Mouse (Mus musculus): ENCODE results near the gene Tlx3. TPM values are rescaled to one million over a fixed set of nuclear protein-coding genes. Genes with fewer than 3 reads are reported as not detected.
A peak's percentile ranks its signal among the peaks of the same experiment; 100 is the strongest.

Gene Tlx3
- total RNA-seq (2021): not detected
- long read RNA-seq, experiment 1: 0 reads
- long read RNA-seq, experiment 2: 0 reads

DNA sequence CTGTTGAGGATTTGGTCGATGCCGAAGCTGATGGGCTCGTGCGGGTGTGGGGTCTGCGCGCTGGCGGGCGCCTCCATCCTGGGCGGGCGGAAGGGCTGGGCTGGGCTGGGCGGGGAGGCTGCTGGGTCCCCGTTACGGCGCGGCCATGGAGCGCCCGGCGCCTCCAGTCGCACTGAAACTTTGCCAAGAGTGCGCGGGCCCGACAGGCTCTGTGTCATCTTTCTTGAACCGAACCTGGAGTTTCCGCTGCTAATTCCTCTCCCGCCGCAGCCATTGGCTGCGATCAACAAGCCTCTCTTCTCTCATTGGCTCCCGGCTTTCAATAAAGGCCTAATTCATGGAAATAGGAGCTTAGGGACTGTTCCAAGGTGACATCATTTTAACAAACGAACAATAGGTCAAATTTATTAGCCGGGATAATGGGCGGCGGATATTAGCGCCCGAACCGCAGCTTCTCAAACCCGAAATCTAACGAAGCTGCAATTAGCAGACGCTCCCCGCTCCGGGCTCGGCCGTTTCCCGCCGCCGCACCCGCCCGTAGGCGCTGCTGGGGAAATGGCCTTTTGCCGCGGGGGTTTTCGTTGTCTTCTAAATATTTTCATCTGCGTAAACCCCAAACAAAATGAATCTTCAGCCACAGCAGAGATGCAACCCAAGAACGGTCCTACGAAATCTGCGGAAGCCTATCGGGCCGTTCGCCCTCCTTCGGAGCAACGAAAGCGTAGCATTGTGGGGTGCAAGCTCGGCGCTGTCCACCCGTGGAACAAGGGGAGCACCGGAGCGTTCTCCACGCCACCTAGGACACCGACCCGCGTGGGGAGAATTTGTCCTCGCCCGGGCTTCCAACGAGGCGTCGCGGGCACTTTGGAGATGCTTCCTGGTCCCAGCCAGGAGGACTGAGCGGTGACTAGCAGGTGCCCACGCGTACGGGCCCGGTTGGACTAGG is at the start of gene Tlx3:
Gene Tlx3, minus strand, starts transcription at position 207 of the 946 bp plus-strand sequence.
- DNase-seq: no peak

DNA sequence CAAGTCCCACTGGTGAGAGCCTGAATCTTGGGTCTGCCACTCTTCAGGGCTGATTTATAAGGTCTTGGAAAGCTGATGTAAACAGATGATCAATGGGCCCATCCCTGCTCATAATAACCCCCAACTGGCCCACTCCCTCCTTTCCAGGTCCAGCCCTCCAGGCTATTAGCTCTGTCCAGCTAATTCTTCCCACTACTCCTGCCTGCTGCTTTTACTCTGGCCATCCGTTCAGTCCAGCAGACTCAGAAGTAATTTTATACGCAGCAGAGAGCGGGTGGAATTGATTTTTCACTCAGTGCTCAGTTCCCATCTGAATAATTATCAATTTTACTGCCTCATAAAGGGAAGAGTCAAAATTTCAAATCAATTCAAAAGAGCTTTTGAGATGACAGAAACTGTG is 36.9 kb upstream of the Tlx3 start:
- DNase-seq: no peak

DNA sequence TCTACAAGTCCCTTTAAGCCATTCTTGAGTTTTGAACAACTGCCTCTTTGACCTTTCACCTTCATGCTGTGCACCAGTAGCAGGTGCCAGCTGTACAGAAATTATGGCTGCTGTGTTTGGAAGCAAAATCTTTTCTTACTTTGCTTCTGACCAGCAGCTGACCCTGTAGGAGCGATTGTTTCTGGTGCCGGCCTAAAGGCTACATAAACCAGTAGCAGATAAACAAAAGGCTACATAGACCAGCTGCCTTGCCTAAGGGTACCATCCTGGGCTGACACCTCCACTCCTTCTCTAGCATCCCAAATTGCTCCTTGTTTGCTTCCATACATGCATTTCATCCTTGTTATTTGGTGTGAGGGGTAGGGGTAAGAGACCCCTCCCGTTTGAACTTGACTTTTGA is 30.7 kb upstream of the Tlx3 start:
- DNase-seq: no peak

DNA sequence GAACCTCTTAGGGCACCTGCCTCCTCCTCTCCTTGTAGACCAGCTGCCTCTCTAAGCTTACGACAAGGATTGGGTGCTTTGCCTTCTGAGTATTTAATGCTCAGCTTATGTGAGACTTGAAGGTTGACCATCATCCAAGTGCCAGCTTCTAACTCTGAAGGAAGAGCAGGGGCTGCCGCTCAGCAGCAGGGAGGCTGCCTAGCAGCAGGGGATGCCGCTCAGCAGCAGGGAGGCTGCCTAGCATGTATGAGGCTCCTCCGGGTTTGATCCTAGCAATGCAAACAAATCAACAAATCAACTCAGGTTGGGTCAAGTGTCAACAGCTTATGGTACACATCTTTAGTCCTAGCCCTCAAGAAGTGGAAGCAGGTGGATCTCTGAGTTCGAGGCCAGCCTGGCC is 28.7 kb upstream of the Tlx3 start:
- no peak for DNase-seq

DNA sequence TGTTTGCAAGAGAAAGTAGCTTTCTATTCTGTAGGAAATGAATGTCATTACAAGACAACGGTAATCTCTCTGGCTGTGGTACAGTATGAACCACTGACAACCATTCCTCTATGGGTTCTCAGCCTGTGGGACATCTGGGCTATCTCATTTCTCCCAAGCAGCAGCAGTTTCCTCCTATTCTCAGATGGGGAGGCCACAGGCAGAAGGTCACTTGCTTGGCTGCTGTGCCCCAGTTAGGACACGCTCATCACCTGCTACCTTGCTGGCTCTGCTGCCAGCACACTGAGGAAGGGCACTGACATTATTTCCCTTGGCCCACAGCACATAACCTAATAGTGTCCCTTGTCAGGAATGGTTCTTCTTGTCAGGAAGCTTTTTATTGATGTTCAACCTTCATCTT is 24.8 kb upstream of the Tlx3 start:
- DNase-seq: no peak

DNA sequence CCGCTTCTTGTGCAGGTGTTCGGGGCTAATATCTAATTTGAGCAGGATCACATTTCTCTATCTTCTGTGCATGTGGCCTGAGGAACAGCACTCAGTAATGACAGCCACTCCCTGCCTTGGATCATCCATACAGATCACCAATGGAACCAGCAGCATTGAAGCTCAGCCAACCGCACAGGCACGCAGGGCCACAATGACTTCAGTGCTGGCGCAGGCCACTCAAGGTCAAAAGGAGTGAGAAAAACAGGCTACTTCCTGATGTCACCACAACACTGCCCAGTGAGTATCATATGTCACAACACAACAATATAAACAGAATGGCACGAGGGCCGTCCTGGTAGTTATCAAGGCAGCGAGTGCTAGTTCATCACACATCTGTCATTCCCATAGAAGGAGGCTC is 23.1 kb upstream of the Tlx3 start:
- no peak for DNase-seq

DNA sequence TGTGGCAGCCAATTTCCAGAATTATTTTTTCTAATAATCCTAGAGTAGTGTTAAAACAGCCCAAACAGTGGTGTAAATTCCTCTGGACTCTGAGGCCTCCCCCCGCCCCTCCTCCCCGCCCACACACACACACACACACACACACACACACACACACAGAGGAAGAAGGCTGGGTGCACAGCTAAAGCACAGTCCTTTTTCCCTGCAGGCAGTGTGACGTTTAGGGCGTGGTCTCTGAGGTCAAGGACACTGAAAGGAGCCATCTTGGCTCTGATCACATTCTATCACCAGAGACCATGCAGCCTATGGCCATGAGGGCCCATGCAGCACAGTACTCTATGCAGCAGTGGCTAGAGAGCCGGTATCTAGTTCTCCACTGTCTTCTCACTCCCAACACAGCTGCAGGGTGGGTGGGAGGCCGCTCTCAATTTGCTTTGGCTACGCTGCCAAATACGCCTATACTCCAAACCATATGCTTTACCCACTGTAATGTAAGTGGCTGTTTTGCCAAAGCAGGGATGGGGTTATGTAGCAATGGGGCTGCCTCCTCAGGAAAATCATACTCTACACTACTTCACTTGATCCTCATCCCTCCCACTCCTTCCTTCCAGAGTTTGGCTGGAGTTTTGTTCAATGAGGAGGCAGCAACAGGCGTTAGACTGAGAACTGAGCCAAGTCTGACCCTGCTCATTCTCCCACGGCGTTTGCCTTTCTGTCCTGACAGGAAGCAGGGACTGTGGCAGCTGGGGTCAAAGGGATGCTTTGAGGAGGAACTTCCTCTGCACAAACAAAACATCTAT is 18.4 kb upstream of the Tlx3 start:
- DNase-seq: no peak

DNA sequence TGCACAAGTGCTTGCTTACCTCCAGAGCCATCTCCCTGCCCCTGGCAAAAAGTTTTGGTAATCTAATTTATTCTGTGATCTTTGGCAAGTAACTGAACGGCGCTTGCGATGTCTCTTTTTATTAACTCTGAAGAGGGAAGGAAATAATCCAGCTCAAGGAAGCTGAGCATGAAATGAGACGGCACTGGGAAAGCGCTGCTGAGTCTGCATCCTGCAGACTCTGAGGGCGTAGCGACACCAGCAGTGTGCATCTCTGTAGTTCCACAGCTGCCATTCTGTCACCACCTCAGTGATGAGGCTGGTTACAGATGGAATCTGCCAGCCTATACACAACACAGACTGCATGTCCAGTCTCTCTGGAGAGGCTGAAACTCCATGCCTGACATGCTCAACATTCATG is 17.4 kb upstream of the Tlx3 start:
- no peak for DNase-seq

DNA sequence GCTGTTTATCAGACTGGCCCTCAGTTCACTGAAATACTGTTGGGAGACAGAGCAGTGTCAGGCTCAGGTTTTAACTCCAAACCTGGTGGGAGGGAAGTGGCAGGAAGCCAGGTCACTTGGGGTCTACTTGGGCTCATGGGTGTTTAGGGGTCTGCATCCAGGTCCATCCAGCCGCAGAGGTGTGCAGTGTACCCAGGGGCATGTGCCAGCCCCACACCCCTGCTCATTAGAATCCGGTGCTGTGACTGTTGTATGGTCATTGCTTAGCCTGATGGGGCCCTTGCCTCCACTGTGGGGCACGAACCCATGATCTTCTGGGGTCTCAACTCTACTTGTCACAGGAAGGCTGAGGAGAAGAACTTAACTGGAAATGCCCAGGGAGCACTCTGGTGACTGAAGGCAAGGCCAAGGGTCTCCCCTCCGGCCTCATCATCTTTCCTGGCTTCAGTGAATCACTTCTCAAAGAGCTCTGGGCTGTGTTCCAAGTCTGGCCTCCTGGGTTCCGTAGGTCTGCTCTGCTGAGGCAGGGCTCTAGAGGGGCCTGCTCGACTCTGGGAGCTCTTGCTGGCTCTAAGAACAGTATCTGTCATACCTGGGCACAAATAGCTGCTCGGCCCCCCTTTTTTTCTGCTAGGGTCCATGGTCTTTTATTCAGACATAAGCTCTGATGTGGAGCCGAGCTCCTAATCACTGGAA is 14.1 kb upstream of the Tlx3 start:
- DNase-seq: no peak

DNA sequence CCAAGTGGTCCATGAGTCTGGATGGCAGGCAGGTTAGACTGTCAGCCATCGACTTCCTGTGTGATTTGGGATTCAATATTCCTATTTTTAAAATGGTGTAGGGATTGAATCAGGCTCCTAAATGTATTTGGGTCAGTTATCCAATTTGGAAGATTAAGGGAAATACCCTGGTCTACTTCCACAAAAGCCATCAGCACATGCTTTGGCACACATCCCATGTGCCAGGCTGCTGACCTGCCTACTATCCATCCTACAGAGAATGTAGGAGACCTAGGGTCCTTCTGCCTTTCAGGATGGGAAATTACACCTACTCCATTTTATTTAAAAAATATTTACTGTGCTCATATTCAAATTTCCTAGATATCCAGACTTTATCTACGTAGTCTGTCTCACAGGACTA is 4.0 kb upstream of the Tlx3 start:
- no peak for DNase-seq

DNA sequence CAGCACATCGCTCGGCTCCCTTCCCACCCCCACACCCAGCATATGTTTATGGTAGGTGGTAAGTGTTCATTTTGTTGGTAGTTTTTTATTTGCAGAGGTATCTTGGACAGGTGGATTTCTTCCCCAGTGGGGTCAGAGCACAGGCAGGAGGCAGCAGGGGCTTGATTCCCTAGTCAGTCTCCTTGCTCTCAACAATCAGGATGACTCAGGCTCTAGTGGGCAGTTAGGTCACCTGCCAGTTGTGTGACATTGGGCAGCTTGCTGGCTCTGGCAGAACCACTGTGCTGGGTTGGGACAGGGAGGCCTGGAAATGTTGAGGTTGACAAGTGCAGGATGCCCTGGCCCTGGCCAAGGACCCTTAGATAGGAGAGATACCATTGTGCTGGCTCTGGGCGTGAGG is 1.6 kb upstream of the Tlx3 start:
- DNase-seq: no peak

DNA sequence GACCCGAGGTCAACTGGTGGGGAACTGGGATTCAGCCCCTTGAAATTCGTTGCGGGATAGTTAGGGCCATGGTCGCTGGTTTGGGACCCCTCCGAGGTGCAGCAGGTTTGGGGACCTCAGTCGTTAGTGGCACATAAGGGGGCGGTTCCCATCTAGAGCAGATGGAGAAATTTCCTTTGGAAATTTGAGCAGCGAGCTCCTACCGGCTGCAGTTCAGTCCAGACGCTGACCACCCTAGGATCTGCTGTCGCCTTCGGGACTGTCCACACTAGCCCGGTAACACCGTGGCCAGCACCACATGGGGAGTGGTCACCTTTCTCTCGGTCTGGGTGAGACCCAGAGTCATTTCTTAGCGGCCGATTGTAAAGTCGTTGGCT is 928 bp upstream of the Tlx3 start:
- DNase-seq: no peak

DNA sequence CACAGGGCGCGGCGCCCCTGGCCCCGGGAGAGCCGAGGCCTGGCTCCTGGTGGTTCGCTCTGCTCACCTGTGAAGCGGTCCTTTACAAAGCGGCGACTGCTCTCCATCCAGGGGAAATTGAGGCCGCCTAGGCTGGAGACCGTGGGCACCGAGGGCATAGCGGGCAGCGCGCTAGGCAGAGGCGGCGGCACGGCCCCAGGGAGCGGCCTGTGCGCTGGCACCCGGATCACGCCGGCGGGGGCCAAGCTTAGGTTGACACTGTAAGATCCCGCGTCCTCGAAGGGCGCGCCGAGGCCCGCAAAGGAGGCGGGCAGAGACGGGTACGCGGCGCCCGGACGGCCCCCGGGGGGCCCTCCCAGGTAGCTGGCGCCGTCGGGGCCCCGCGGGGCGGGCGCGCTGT is 417 bp downstream of the Tlx3 start:
- no peak for DNase-seq

DNA sequence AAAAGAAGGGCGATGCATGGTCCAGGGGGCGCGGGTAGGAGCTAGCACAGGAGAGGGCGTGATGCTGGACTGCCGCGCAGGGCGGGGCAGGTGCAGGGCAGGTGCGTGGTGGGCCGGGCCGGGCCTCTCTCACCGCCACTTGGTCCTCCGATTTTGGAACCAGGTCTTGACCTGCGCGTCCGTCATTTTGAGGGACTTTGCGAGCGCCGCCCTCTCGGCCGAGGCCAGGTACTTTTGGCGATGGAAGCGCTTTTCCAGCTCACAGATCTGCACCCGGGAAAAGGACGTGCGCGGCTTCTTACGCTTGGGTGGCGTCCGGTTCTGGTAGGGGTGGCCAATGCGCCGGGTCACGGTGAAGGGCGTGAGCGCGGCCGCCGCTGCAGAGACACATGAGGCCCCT is 1.1 kb downstream of the Tlx3 start:
- DNase-seq: no peak

DNA sequence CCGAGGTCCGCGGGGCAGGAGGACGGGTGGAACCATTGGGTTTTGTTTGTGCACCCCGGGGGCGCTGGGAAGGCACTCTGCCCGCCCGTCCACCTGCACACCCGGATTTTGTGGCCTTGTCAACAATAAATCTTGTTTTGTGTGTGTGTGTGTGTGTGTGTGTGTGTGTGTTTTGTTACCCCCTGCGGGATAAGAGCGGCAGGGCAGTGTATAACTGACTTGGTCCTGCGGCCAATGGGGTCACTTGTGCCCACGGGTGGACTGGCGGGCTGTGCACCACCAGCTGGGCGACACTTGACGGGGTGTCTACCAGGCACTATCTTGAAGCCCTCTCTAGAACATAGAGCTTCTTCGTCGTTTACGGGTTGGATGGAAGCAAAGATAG is 1.8 kb downstream of the Tlx3 start:
- no peak for DNase-seq

DNA sequence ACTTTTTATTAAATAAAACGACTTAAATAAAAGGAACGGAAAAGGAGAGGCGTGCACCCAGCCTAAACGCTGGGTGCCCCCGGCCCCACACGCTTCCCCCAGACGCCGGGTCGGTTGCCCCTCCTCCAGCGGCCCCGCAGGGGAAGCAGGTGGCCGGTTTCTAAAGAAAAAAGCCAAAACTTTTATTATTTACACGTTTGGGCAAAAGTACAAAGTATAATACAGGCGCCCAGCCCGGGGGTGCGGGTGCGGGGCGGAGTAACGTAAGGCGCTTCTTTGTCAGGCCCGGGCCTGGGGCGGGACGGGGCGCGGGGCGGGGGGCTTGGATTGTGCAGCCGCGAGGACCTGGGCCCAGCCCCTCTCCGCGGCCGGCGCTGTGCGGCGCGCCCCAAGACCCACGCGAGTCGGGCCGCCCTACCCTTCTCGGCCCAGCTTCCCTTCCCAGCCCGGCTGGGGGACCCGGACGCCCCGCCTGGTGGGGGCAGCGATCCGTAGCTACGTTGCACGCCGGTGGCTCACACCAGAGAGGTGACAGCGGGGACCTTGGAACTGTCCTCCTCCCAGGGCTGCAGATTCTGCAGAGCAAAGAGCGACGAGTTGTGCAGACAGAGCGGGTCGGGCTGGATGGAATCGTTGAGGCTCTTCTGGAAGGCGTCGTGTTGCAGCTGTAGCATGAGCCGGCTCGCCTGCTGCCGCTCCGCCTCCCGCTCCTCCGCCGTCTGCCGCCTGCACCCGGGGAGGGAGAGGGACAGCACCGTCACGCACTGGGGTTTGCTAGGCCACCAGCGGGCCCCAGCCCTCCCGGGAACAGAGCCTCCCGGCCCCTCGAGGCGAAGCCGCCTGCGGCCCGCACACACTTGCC is 2.4 kb downstream of the Tlx3 start:
- no peak for DNase-seq

DNA sequence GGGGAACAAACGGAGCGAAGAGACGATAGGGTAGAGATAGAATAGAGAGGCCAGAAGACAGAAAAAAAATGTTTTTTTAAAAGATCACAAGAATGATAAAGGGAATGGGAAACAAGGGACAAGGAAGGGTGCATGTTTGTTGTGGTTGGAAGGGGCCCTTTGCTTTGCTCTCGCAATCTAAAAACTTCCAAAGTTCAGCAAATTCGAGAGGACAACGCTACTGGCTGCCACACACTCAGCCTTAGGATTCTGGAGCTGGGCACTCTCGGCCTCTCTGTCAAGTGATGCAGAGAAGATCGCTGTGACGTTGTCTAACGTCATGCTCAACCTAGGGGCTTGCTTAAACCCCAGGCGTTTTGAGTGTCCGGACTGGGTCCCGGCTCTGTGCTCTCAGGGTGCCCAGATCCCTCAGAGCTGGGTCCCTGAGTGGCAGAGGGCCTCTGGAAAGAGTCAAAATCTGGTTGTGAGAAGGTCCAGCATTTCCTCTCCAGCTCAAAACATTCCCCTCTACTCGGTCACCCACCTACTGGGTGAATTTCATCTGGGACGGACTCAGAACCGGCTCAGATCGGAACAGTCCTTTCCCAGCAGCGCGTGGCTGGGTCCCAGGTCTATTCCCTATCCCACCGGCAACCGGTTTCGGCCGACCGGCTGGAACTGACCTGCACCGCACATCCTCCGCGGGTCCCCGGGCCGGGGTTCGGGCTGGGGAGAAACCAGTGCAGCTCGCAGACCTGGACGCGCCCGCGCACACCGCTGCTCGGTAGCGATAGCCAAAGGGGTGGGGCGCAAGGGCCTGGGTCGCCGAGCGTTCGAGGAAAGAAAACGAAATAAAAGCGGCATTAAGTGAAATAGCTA is 3.3 kb downstream of the Tlx3 start:
- peak; percentile 23 for DNase-seq

DNA sequence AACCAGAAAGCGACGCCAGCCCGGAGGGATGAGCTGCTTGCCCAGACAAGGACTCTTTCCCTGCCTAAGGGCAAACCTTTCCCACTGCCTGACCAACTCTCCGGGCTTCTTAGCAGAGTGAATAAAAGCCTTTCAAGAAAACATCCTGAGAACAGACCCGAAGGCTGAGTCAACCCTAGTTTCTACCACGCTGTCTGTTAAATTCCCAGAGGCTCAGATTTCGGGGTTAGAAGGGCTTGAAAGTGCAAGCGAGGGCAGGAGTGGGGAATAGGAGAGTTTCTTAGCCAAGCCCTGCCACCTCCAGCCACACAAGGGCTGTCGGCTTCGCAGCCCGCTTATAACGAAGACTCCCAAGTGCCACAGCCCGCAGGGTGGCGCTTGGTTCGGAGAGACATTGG is 4.3 kb downstream of the Tlx3 start:
- no peak for DNase-seq

DNA sequence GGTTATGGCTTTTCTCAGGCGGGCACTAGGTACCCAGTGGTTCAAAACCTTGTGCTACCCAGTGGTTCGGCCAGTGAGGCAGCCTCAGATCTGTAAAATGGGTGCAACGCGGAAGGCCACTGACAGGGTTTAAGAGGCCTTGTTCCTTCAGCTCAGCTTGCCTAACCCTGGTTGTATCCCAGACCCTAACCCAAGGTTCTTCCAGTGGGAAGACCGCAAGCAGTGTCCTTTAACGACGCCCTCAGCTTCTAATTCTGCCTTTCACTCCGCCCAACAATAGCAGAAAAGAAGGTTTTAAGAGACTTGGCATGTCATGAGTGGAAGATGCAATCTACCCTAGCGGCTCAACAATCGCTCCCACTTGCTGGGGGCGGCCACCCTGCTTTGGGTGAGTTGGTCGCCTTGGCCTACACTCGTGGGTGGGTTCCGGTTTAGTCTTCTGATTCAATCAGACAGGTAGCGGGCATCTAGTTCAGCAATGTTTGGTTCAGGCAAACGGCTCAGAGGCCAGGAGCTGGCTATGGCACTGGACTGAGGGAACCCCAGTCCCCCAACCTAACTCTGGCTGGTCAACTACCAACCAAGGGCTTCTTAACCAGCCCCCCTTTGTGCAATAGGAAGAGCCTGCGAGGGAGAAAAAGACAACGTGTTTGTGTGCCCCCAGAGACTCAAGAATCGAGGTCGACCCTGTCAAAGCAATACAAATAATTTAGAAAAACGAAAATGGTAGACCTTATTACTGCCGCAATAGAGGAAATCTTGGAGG is 4.9 kb downstream of the Tlx3 start:
- DNase-seq: no peak

DNA sequence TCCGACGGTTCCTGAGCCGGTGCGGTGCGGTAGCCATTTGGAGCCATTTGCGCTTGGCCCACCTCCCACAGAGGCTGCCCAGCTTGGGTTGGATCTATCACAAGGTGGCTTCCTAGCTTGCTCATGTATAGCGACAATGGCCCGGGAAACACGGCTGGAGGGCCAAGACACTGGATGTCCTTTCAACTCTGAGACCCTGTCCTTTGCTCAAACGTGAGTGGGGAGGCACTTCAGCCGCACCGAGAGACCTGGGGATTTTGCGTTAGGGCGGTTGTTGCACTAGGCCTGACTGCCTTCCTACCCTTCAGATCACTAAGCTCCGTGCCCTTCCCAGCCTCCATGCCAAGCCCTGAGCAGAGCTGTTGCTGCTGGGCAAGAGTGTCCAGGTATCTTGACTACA is 5.7 kb downstream of the Tlx3 start:
- DNase-seq: no peak

Measured in gastrocnemius, postnatal 25 days (tissue).